Mouse (Mus musculus) bone marrow, adult 2 months (tissue): Measurements from ENCODE around the gene H1f0.
A peak's percentile ranks its signal among the peaks of the same experiment; 100 is the strongest.

Experiments
- CTCF ChIP-seq: fragments of 200-500 bp; IDR thresholded peaks from 2 replicates; pipeline ENCODE4 v1.5.1; 2011; ENCODE audit warnings: low read length, control low read depth; ENCODE audit not compliant: control insufficient read depth, insufficient read depth
- POLR2A ChIP-seq: fragments of 200-500 bp; IDR thresholded peaks from 2 replicates; pipeline ENCODE4 v1.6.1; 2011; ENCODE audit warnings: low read depth, mild to moderate bottlenecking, control low read depth, low read length, borderline replicate concordance; ENCODE audit not compliant: control insufficient read depth

DNA sequence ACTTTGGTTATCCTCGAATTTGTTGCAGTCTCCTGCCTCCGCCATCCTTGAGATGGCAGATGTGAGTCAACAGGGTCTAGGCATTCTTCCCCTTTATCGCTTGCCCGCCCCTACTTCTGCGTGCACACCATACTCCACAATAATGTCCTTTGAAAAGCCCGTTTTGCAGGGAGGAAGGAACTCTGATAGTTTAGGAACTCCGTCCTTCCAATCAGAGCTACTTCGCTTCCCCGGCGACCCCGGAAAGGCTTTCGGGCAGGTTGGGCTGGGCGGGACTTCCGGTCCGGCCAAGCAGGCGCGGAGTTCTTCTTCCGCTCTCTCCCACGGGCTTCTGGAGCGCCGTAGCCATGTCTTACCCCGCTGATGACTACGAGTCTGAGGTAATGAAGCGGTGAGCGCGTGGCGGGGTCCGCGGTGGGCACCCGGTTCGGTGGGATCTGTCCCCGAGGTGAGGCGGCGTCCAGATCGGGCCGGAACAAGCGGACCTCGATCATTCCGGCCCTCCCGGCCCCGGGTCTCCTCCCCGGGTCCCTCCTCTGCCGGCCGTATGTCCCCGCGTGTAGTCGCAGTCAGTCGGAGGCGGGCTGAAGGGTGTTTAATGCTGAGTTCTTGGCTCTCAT is 46.8 kb downstream of the H1f0 start, which contains the start of gene Eif3l:
- TF ChIP-seq CTCF = no peak
- peak; percentile 65; the same call in 1 of the 2 replicates for TF ChIP-seq POLR2A
